Mouse (Mus musculus): ENCODE results near the gene Ptgdr2.
A peak's percentile ranks its signal among the peaks of the same experiment; 100 is the strongest.

The Ptgdr2 gene

GRCm38 (mm10) chr19:10976318-10976717, 39.4 kb downstream of the Ptgdr2 start:
- no peak for DNase-seq (ENCODE audit: low spot score)

- DNase-seq (ENCODE audit: low spot score): peak; percentile 50
Measured at GRCm38 (mm10) chr19:10979184-10980168, 42.5 kb downstream of the Ptgdr2 start.

DNA sequence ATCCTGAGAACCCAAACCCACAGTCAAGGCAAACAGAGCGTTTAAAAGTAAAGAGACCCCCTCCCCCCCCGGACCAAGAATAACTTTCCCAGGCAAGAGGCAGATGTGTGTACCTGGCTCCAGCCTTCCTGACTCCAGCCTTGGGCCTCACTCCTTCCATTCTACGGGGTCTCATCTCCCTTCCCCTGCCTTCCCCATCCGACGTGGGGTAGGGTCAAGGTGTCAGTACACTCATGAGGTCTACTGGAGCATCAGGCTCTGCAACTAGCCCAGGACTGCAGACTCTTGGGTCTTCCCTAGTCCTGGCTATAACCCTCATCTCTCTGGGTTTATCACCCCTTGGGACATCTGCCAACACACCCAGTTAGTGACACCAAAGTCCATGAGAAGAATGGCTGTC, 43.2 kb downstream of the Ptgdr2 start:
- DNase-seq (ENCODE audit: low spot score): no peak

- DNase-seq (ENCODE audit: low spot score): no peak
Measured at GRCm38 (mm10) chr19:10983146-10983545, 46.2 kb downstream of the Ptgdr2 start.

DNA sequence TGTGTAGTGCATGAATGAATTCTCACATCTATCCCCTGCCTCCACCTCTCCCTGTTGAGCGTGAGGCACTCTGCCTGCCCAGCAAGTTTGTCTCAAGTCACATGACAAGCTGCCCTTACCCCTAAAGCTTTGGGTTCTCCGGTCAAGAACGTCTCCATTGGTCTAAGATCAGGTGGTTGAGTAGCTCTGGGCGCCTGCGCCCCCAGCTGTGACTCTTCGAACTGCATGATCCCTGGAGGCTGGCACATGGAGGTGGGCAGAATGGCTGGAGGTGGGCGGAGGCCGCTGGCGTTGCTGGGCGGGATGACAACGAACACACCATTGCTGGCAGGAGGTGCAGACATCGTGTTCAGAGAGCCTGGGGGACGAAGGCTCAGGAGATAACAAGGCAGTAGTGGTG, 47.6 kb downstream of the Ptgdr2 start:
- DNase-seq (ENCODE audit: low spot score): no peak

GRCm38 (mm10) chr19:10985889-10986288, 48.9 kb downstream of the Ptgdr2 start:
- DNase-seq (ENCODE audit: low spot score): no peak

DNA sequence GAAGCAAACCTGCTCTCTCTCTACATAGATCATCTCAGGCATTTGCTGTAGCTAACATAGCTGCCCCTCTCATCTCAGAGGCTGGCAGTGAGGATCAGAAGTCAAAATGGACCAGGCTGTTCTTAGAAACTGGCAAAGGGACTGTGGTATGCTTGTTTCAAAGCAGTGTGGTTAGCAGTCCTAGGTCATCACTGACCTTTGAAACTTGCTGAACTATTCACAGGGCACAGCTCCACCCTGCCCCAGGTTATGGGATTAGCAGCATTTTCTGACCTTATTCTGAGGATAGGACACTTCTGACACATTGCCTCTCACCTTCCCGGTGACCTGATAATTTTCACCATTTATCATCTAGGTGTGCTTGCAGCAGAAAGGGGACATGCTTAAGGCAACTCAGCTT, 51.6 kb downstream of the Ptgdr2 start:
- DNase-seq (ENCODE audit: low spot score): no peak

- DNase-seq (ENCODE audit: low spot score): no peak
Measured at GRCm38 (mm10) chr19:10990751-10991150, 53.8 kb downstream of the Ptgdr2 start.

DNA sequence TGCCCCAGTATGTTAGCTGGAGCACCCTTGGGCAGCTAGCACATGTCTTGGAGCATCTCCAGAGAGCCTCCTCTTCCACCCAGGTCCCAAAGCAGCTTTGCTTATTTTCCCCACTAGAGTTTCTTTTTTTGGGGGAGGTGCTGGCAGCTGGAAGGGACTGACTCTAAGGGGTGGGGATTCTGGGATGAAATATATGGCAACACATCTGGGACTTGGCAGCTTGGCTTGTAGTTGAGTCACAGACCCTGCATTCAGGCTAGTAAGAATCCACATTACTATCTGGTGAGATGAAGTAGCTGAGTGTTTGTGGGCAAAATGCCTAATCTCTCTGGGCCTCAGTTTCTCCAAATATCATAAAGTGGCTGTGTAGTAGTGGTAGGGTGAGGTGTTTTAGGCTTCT, 55.0 kb downstream of the Ptgdr2 start:
- no peak for DNase-seq (ENCODE audit: low spot score)

All from yolk sac, embryonic 10.5 days (tissue).